Mouse (Mus musculus) hindbrain, embryonic 14.5 days (tissue): ENCODE measurements around the gene Il6ra. TPM values are rescaled to one million over a fixed set of nuclear protein-coding genes. Genes with fewer than 3 reads are reported as not detected.

Source experiments
- ATAC-seq: fragments of 200-750 bp; cut with Nextera tagmentation; 2 replicates; pipeline ENCODE4 v1.8.0; 2017; ENCODE audit warnings: moderate number of reproducible peaks, mild to moderate bottlenecking, moderate TSS enrichment, moderate library complexity; ENCODE audit not compliant: low FRiP score
- DNase-seq: peaks from one replicate; pipeline ENCODE4 v3.0.0-alpha.2; 2015; ENCODE audit warnings: low spot score
- H3K27ac ChIP-seq: fragments of 300-500 bp; sonication (generic); 2 replicates; pipeline ENCODE4 v1.5.1; 2014; ENCODE audit warnings: mild to moderate bottlenecking, moderate library complexity
- H3K27me3 ChIP-seq: fragments of 300-500 bp; sonication (generic); 2 replicates; pipeline ENCODE4 v1.6.1; 2014; ENCODE audit warnings: mild to moderate bottlenecking, low read length, mixed read lengths; ENCODE audit not compliant: control insufficient read depth, insufficient read depth
- H3K36me3 ChIP-seq: fragments of 300-500 bp; sonication (generic); replicated peaks from 2 replicates; pipeline ENCODE4 v1.6.1; 2014; ENCODE audit not compliant: control insufficient read depth, insufficient read depth
- H3K4me1 ChIP-seq: fragments of 300-500 bp; sonication (generic); replicated peaks from 2 replicates; pipeline ENCODE4 v1.6.1; 2014; ENCODE audit warnings: antibody characterized with exemption, low read length, mixed read lengths; ENCODE audit not compliant: control insufficient read depth, insufficient read depth
- H3K4me2 ChIP-seq: fragments of 300-500 bp; sonication (generic); replicated peaks from 2 replicates; pipeline ENCODE4 v1.6.1; 2014; ENCODE audit warnings: mild to moderate bottlenecking, moderate library complexity
- H3K4me3 ChIP-seq: fragments of 300-500 bp; sonication (generic); replicated peaks from 2 replicates; pipeline ENCODE4 v1.5.1; 2014; ENCODE audit warnings: mild to moderate bottlenecking, low read length
- H3K9ac ChIP-seq: fragments of 300-500 bp; sonication (generic); 2 replicates; pipeline ENCODE4 v1.6.1; 2014
- H3K9me3 ChIP-seq: fragments of 300-500 bp; sonication (generic); 2 replicates; pipeline ENCODE4 v1.6.1; 2016; ENCODE audit warnings: low read length; ENCODE audit not compliant: control insufficient read depth
- WGBS: fragments of 180-500 bp; shearing (Covaris S2); extraction: QIAGEN DNeasy Blood & Tissue Kit; methylation state at CpG from one replicate; pipeline ENCODE4 v1.1.7; 2014; 5-methylcytosine and 5-hydroxymethylcytosine counted together
- polyA plus RNA-seq: library from polyadenylated mRNA; unstranded; fragments of >200 nt; fragmentation: Nextera tagmentation; extraction: Ambion mirVana; gene quantifications from 2 replicates; pipeline ENCODE4 v1.2.1, GENCODE M21; 2014

The Il6ra gene
- polyA plus RNA-seq, 1 experiment from 2014 or later = 1.0 TPM

DNA sequence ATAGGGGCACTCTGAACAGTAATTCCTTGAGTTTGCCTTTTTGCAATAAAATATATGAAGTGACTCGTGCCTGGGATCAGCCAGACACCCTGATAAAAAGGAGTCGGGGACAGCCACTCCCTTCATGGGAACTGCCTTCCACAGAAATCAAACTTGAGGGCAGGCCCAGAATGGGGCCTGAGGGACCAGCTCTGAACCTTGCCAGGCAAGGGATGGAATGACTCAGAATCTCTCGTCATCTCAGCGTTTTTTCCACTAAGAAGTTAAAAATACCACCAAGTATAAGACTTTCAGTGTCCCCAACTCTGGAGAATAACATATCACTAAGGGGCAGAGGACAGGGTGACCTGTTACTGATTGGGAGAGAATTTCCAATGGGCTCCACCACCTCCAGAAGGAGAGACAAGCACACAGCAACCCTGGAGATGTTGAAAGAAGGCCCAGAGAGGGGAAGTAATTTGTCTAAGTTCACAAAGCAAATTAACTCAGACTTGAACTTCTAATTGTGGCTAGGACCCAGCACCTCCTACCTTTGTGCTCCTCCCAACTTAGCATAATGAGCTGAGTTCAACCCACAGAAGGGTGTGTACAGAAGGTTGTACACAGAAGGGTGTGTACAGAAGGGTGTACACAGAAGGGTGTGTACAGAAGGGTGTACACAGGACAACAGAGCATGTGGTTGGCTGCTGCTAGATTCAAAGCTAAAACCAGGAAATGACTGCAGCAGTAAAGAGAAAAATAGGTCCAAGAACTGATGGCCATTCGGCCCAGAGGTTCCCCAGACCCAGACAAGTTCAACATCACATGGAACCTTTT, 32.8 kb downstream of the Il6ra start:
- no peak overlapping the region for H3K4me3 ChIP-seq
- no peak overlapping the region for H3K27ac ChIP-seq
- H3K9me3 ChIP-seq = no peaks in the 10 kb centered on the region
- 82% methylated on average over 5 of the region's 5 CpGs for WGBS
- ATAC-seq (no peak), DNase-seq (no peak)
- no peak overlapping the region for H3K9ac ChIP-seq
- no peaks in the 10 kb centered on the region for H3K4me1 ChIP-seq
- no peaks in the 10 kb centered on the region for H3K36me3 ChIP-seq
- H3K27me3 ChIP-seq = no peaks in the 10 kb centered on the region
- H3K4me2 ChIP-seq = no peak overlapping the region

GRCm38 (mm10) chr3:89879326-89879725, 33.7 kb downstream of the Il6ra start:
- Histone ChIP-seq H3K27ac (no peak overlapping the region), H3K9me3 (no peaks in the 10 kb centered on the region), H3K9ac (no peak overlapping the region), H3K36me3 (no peaks in the 10 kb centered on the region), H3K4me3 (no peak overlapping the region), H3K27me3 (no peaks in the 10 kb centered on the region), H3K4me2 (no peak overlapping the region), H3K4me1 (no peaks in the 10 kb centered on the region)
- no peak for DNase-seq
- 68% methylated on average over 3 of the region's 3 CpGs for WGBS
- ATAC-seq = no peak

GRCm38 (mm10) chr3:89878456-89878855, 34.5 kb downstream of the Il6ra start:
- no peak for ATAC-seq
- H3K4me2 ChIP-seq = no peak overlapping the region
- no peaks in the 10 kb centered on the region for H3K4me1 ChIP-seq
- H3K9me3 ChIP-seq = no peaks in the 10 kb centered on the region
- H3K4me3 ChIP-seq = no peak overlapping the region
- no peak overlapping the region for H3K27ac ChIP-seq
- no peak overlapping the region for H3K9ac ChIP-seq
- no peaks in the 10 kb centered on the region for H3K36me3 ChIP-seq
- no peak for DNase-seq
- WGBS = 29% methylated on average over 3 of the region's 3 CpGs
- H3K27me3 ChIP-seq = no peaks in the 10 kb centered on the region

DNA sequence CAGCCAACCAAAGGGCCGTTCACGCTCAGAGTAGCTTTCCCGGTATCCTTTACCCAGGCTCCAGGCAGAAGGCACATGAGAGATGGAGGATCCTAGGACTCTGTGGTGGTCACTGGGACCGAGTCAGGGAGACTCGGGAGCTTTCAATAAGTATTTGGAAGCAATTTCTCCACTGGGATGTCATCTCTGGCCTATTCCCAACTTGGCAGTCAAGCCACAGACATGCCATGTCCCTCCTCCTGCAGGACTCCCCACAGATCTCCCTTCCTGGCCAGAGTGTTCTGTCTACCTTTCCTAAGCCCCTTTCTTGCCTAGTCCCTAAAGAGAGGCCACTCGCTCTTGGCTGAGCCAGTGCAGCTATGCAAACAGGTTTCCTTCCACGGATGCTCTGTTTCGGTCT, 35.9 kb downstream of the Il6ra start:
- WGBS = 85% methylated on average over 8 of the region's 8 CpGs

DNA sequence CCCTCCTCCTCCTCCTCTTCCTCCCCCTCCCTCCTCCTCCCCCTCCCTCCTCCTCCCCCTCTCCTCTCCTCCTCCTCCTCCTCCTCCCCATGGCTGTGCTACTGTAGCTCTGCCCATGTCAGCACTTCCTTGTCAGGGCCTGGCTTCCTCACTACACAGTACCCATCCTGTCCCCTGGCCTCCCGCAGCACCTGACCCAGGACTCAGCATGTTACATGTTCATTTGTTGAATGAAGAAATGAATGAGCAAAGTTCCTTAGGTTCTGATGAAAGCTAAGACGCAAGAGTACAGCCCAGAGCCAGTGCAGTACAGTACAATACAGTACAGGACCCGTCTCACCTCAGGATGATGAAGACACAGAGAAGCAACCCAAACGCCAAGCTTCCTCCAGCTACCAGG, 36.5 kb downstream of the Il6ra start:
- Histone ChIP-seq H3K4me2 (no peak overlapping the region), H3K4me3 (no peak overlapping the region), H3K36me3 (no peaks in the 10 kb centered on the region), H3K27ac (no peak overlapping the region), H3K9me3 (no peaks in the 10 kb centered on the region), H3K9ac (no peak overlapping the region), H3K27me3 (no peaks in the 10 kb centered on the region), H3K4me1 (no peaks in the 10 kb centered on the region)
- WGBS = 78% methylated on average over 4 of the region's 4 CpGs
- no peak for ATAC-seq
- no peak for DNase-seq

More for the DNA sequence above, 35.9 kb downstream of the Il6ra start:
- ATAC-seq = no peak
- Histone ChIP-seq H3K36me3 (no peaks in the 10 kb centered on the region), H3K27me3 (no peaks in the 10 kb centered on the region), H3K4me2 (no peak overlapping the region), H3K4me3 (no peak overlapping the region), H3K9ac (no peak overlapping the region), H3K4me1 (no peaks in the 10 kb centered on the region), H3K27ac (no peak overlapping the region), H3K9me3 (no peaks in the 10 kb centered on the region)
- DNase-seq = no peak

DNA sequence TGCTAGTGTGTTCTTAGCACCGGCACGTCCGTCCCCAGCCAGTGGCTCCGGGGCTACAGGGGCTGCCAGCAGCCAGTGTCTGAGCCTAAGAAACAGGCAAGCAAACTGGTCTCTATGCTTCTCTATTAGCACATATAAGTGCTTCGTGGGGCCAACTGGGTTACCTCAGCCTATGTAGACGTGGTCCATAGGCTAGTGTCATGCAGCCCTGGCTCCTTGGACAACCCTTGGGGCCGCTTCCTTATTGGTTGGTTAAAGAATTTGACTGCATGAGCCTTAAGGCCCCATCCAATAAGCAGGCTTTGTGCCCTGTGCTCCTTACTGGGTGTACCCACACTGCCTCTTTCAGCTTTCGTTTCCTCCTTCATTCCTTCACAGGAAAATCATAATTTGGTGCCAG, 37.2 kb downstream of the Il6ra start:
- DNase-seq (no peak), ATAC-seq (no peak)
- WGBS = 87% methylated on average over 8 of the region's 8 CpGs
- Histone ChIP-seq H3K27me3 (no peaks in the 10 kb centered on the region), H3K9me3 (no peaks in the 10 kb centered on the region), H3K36me3 (no peaks in the 10 kb centered on the region), H3K9ac (no peak overlapping the region), H3K27ac (no peak overlapping the region), H3K4me2 (no peak overlapping the region), H3K4me3 (no peak overlapping the region), H3K4me1 (no peaks in the 10 kb centered on the region)

DNA sequence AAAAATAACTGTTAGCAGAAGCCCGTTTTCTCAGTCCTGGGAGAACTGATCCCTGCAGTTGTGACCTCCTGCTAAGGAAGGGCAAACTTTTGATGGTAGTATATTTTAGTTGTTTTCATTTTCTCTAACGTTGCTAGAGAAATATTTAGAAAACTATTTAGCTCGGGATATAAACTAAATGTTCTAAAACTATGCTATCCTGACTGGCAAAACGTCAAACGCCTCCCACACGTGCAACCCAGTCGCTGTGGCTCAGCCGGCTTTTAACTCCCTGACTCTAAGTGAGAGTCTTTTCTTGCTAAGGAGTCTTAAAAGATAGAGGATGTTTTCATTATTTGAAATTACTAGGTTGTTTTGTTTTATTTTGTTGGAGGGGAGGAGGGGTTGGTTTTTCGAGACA, 38.0 kb downstream of the Il6ra start:
- no peak overlapping the region for H3K4me3 ChIP-seq
- no peaks in the 10 kb centered on the region for H3K9me3 ChIP-seq
- H3K27me3 ChIP-seq = no peaks in the 10 kb centered on the region
- ATAC-seq (no peak), DNase-seq (no peak)
- no peaks in the 10 kb centered on the region for H3K4me1 ChIP-seq
- no peak overlapping the region for H3K9ac ChIP-seq
- 84% methylated on average over 9 of the region's 9 CpGs for WGBS
- no peak overlapping the region for H3K27ac ChIP-seq
- no peak overlapping the region for H3K4me2 ChIP-seq
- H3K36me3 ChIP-seq = no peaks in the 10 kb centered on the region

- Histone ChIP-seq H3K27me3 (no peaks in the 10 kb centered on the region), H3K36me3 (no peaks in the 10 kb centered on the region), H3K9ac (no peak overlapping the region), H3K4me2 (no peak overlapping the region), H3K9me3 (no peaks in the 10 kb centered on the region), H3K27ac (no peak overlapping the region), H3K4me1 (no peaks in the 10 kb centered on the region), H3K4me3 (no peak overlapping the region)
- ATAC-seq = no peak
- 91% methylated on average over 5 of the region's 5 CpGs for WGBS
- no peak for DNase-seq
These were observed 38.9 kb downstream of the Il6ra start for GRCm38 (mm10) chr3:89874076-89874475.

DNA sequence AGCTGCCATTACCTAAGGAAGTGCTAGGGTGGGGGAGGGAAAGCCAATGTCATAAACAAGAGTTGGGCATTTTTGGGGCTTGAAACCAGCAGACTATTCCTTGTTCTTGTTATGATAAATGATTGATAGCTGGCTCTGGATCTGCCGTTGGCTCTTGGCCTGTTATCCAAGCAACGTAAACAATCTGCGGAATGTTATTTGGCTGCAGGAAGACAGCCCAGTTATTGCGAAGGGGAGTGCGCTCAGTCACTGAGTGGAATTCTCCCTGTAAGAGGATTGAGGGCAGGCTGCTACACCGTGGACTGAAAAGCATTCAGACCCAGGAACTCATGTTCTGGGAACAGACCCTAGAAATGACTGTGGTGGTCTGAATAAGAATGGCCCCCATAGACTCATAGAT, 40.3 kb downstream of the Il6ra start:
- Histone ChIP-seq H3K36me3 (no peaks in the 10 kb centered on the region), H3K27me3 (no peaks in the 10 kb centered on the region), H3K4me3 (no peak overlapping the region), H3K4me2 (no peak overlapping the region), H3K27ac (no peak overlapping the region), H3K4me1 (no peaks in the 10 kb centered on the region), H3K9me3 (no peaks in the 10 kb centered on the region), H3K9ac (no peak overlapping the region)
- DNase-seq (no peak), ATAC-seq (no peak)
- 73% methylated on average over 6 of the region's 6 CpGs for WGBS

GRCm38 (mm10) chr3:89872209-89872608, 40.8 kb downstream of the Il6ra start:
- no peaks in the 10 kb centered on the region for H3K9me3 ChIP-seq
- 82% methylated on average over 7 of the region's 7 CpGs for WGBS
- H3K4me1 ChIP-seq = no peaks in the 10 kb centered on the region
- H3K4me3 ChIP-seq = no peak overlapping the region
- H3K27me3 ChIP-seq = no peaks in the 10 kb centered on the region
- DNase-seq (no peak), ATAC-seq (no peak)
- no peaks in the 10 kb centered on the region for H3K36me3 ChIP-seq
- H3K27ac ChIP-seq = no peak overlapping the region
- H3K4me2 ChIP-seq = no peak overlapping the region
- no peak overlapping the region for H3K9ac ChIP-seq
